Mouse (Mus musculus): ENCODE data around the gene Ankrd2.
A peak's percentile ranks its signal among the peaks of the same experiment; 100 is the strongest.

Ankrd2 gene

DNA sequence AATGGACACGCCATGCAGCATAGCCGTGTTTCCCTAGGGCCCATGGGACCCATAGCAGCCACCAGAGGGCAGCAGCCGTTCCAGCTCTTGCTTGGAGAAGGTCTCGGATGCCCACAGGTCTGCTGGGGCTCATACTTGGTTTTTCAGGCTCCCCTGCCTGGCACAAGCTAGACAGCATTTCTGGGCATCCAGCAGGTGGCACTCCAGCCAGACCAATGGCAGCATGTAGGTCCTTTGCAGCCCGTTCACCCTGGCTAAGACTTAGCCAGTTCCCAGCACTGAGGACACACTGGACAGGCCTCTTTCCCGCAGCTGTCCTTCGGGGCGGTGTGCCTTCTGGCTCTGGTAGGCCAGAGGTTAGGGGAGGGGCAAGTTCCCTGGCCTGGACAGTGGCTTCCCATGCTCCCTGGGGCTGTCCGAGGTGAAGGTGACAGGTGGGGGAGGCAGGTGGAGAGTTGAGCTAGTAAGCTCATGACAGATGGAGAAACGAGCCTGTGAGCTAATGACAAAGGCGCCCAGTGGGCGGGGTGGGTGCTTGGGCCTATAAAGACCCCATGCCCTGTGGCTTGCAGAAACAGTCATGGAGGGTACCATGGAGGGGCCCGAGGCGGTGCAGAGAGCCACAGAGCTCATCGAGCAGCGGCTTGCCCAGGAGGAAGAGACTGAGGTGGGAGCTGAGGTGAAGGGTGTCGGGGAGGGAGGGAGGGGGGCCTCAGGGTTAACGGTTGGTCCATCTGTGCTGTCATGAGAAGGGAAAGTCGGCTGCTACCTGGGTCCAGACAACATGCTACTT, at the start of gene Ankrd2:
TSS of gene Ankrd2 (plus strand) at position 545 of the 793 bp plus-strand sequence.
- peak; percentile 71 for DNase-seq (ENCODE audit: low read depth, low spot score)

GRCm38 (mm10) chr19:41987206-41987605, 48.6 kb upstream of the Ankrd2 start:
- no peak for DNase-seq (ENCODE audit: low read depth, low spot score)

- no peak for DNase-seq (ENCODE audit: low read depth, low spot score)
Measured at GRCm38 (mm10) chr19:41989810-41990209, 46.0 kb upstream of the Ankrd2 start.

- DNase-seq (ENCODE audit: low read depth, low spot score): no peak
Measured at GRCm38 (mm10) chr19:41991926-41992477, 43.8 kb upstream of the Ankrd2 start.

- no peak for DNase-seq (ENCODE audit: low read depth, low spot score)
Measured at GRCm38 (mm10) chr19:41992971-41993370, 42.8 kb upstream of the Ankrd2 start.

- DNase-seq (ENCODE audit: low read depth, low spot score): no peak
Measured at GRCm38 (mm10) chr19:41993484-41993883, 42.3 kb upstream of the Ankrd2 start.

- no peak for DNase-seq (ENCODE audit: low read depth, low spot score)
Measured at GRCm38 (mm10) chr19:41994023-41994422, 41.8 kb upstream of the Ankrd2 start.

GRCm38 (mm10) chr19:41995483-41995882, 40.3 kb upstream of the Ankrd2 start:
- no peak for DNase-seq (ENCODE audit: low read depth, low spot score)

- DNase-seq (ENCODE audit: low read depth, low spot score): no peak
Measured at GRCm38 (mm10) chr19:41997090-41997489, 38.7 kb upstream of the Ankrd2 start.

- DNase-seq (ENCODE audit: low read depth, low spot score): no peak
Measured at GRCm38 (mm10) chr19:41998770-41999548, 36.8 kb upstream of the Ankrd2 start.

DNA sequence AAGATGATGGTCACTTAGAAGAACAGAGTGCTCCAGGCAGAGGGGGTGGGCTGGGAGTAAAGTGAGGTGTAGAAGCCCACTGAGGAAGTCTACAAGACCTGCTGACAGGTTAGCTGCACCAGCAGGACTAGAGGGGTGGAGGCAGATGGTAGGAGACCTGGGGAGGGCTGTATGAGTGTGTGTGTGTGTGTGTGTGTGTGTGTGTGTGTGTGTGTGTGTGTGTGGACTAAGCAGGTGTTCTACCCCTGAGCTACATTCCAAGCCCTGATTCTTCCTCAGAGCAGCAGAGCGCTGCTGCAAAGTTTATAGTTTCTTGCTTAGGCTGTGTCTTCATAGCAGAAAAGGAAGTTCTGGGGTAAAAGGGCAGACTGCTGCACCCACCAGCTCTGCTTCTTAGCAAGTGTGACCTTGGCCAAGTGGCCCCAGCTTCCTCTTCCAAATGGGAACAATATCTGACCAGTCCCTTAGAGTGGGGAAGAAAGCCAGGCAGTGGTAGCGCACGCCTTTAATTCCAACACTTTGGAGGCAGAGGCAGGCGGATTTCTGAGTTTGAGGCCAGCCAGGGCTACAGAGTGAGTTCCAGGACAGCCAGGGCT, 36.0 kb upstream of the Ankrd2 start:
- no peak for DNase-seq (ENCODE audit: low read depth, low spot score)

GRCm38 (mm10) chr19:42000446-42000958, 35.3 kb upstream of the Ankrd2 start:
- DNase-seq (ENCODE audit: low read depth, low spot score): peak; percentile 75

DNA sequence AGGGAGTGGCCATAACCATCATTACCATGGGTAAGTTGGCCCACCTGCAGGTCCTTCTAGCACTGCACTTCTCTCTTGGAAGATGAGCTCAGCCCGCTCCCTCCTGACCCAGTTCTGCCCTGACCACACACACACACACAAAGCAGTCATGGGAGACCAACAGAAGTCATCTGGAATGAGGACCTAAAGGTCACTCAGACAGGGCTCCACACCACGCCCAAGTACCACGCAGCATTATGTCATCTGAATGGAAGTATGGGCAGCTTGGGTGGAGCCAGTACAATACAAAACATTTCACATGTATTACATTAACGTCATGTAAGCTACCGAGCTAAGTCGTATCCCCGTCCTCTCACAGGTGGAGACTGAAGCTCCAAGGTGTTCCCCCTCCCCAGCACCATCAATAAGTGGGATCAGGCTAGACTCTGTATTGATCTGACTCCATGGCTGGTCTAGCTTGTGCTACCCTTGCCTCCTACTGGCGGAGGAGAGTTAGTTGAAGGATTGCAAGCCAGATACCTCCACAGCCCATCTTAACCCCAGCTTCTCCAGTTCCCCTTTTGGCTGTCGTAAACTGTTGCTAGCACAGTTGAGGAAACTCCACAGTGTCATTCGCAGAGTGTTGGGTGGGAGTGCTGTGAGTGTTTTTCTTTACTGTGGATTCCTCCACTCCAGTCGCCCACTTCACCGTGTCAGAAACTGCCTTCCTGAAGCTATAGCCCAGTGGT, 34.4 kb upstream of the Ankrd2 start:
- no peak for DNase-seq (ENCODE audit: low read depth, low spot score)

DNA sequence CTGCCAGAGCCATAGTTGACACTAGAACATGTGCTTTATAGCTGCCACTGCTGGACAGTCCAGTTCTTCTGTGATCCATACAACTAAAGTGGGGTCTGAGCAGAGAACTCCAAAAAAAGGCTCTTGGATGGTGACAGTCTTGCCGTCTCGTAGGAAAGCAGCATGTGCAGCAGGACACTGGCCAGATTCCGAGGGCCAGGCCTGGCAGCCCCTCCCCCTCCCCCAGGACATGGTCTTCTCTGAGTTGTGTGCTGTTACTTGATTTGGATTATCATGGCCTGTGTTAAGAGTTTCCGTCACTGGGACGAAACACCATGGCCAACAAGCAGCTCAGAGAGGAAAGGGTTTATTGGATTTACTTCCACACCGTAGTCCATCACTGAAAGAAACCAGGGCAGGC, 31.5 kb upstream of the Ankrd2 start:
- no peak for DNase-seq (ENCODE audit: low read depth, low spot score)

DNA sequence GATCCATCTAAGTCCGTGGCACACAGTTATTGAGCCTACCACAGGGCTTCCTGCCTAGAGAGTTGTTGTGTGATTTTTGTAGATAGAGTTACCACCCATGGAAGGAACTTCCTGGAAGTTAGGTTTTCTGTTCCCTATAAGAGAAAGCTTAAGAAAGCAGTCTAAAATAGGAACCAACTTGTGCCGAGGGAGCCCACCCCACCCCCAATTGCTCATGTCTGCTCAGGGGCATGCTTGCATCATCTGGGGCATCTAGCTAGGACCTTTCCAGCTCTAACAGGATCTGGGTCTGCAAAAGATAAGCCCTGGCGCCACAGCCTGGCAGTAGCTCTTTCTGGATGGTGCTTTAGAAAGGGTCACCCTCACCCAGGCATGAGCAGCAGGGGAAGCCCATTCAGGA, 30.2 kb upstream of the Ankrd2 start:
- no peak for DNase-seq (ENCODE audit: low read depth, low spot score)

DNA sequence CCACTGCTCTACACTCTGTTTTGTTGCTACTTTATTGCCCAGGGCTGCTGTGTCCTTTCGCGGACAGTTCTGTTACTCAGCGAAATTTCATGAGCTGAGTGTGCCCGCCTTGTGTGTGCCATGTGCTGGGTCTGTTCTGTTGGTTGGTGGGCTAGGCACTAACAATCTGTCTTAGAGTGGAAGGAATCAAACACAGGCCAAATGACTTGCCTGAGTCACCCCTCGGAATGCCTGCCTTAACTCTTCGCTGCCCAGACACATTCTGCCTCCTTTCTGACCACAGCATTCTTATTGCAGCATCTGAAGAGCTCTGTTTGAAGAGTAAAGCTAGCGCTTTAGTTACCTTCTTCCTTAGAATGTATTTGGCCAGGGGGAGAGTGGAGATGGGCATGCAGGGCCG, 29.2 kb upstream of the Ankrd2 start:
- no peak for DNase-seq (ENCODE audit: low read depth, low spot score)

- DNase-seq (ENCODE audit: low read depth, low spot score): no peak
Measured at GRCm38 (mm10) chr19:42008586-42008985, 27.2 kb upstream of the Ankrd2 start.

- DNase-seq (ENCODE audit: low read depth, low spot score): no peak
Measured at GRCm38 (mm10) chr19:42009067-42009466, 26.7 kb upstream of the Ankrd2 start.

DNA sequence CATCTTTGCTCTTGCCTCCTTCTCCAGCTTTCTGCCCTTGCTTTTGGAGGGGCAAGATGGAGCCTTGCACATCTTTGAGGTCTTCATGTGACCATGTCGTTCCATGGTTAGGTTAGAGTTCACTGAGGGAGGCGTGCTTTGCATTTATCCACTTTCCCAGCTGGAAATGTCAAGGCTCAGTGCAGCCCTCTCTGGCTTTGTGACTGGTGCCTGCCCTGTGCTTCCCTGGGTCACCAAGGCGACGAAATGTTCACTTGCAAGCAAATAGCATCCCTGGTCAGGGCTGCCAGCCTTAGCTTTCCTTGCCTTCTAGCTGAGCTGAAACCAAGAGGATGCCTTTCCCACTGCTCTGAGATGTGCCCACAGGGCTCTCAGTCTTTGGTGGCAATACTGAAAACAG, 25.4 kb upstream of the Ankrd2 start:
- no peak for DNase-seq (ENCODE audit: low read depth, low spot score)

DNA sequence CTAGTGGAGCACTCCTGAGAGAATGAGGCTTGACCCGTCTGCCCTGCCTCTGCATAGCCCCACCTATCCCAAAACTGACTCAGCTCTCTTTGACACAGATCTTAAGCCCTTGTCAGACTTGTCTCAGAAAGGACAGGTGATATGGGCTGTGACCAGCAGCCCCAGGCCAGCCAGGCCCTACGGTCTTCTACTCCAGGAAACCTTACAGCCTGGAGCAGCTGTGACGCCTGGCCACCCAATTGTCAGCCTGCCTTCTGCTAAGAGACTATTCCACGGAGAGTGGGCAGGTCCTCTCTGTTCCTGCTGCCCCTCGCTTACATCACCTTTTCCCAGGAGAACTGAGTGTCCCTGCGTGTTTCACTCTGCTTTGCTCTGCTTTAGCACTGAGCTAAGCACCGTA, 24.7 kb upstream of the Ankrd2 start:
- DNase-seq (ENCODE audit: low read depth, low spot score): no peak

DNA sequence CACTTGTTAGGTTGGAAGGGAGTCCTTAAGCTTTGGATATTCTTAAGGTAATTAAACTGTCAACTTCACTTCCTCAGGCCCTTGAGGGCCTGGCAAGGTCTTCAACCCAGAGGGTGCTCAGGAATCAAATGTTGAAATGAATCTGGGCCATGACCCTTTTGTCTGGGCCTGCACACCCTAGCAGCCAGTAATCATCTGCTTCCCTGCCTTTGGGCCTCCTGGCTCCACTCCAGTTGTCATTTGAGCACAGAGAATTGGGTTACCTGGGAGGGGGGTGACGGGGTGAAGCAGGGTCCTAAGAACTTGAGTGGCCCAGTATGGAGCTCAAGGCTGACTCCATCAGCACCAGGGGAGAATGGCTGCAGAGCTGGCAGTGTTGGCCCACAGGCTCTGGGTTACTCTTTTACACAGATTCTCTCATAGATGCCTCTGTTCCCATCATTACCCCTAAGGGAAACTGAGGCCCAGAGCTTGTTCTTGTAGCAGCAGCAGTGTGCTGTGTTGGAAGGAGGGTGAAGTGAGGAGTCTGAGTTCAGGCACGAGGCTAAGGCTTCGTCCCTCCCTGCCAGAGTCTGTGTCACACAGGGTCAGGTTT, 21.5 kb upstream of the Ankrd2 start:
- DNase-seq (ENCODE audit: low read depth, low spot score): no peak
